Mouse (Mus musculus) embryonic fibroblast, embryonic 13.5 days (primary cell): ENCODE data around the gene Osbp2.

Experiments
- CTCF ChIP-seq: IDR thresholded peaks from 2 replicates; pipeline ENCODE4 v1.5.1; 2011; ENCODE audit warnings: mild to moderate bottlenecking, control low read depth, low read length, moderate library complexity, borderline replicate concordance; ENCODE audit not compliant: insufficient read depth
- POLR2A ChIP-seq: IDR thresholded peaks from 2 replicates; pipeline ENCODE4 v1.6.1; 2011; ENCODE audit warnings: low read depth, mild to moderate bottlenecking, control low read depth, low read length, moderate library complexity

DNA sequence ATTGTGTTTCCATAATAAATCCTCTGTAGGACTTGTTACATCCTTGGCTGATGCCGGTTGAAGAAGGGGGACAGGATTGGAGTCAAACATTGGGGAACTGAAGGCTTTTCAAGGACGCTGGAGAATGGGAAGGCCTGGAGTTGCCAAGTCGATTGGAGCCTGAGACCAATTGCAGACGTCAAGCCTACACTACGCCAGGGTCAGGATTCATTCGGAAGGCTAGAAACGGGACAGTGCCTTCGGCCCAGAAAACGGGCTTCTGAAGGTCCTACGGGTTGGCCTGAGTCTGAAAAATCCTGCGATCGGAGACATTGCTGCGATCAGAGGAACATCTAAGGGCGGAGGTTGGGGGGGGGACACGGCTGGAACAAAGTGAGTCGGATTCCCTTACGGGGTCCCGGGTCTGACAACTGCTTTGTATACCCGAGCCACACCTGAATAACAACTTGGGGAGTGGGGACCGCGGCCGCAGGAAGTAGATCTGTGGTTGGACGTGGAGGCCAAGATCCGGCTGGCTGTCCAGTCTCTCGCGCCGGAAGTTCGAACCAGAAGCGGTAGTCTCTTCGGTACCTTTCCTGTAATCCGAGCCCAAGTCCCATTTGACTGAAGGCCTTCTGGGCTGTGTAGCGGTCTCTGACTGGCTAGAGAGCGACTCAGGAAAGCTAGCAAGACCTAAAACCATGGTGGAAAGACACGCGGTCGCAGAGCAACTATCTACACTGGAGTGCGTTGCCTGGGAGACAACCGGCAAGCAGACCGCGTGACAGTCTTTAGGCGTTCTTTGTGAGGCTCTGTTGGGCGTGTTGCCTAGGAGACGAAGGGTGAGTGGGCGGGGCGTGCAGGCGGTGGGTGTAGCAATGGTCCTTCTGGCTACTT is 30.9 kb upstream of the Osbp2 start, which contains the start of the genes 4921536K21Rik and Dusp18:
- peak; percentile 54 for TF ChIP-seq POLR2A
- no peak for TF ChIP-seq CTCF
